Mouse (Mus musculus) E14TG2a.4 (cell line): Measurements from ENCODE around the gene Gm49510.

ENCODE experiments used
- H3K27me3 ChIP-seq: 2 replicates; pipeline ENCODE4 v1.6.1; 2014; ENCODE audit warnings: low read length, control low read depth; ENCODE audit not compliant: insufficient read depth
- H3K36me3 ChIP-seq: 2 replicates; pipeline ENCODE4 v1.6.1; 2014; ENCODE audit warnings: low read length, control low read depth; ENCODE audit not compliant: insufficient read depth
- H3K4me1 ChIP-seq: replicated peaks from 2 replicates; pipeline ENCODE4 v1.6.1; 2014; ENCODE audit warnings: low read depth, low read length, control low read depth
- H3K4me3 ChIP-seq: replicated peaks from 2 replicates; pipeline ENCODE4 v1.5.1; 2014; ENCODE audit warnings: mild to moderate bottlenecking, low read length
- H3K9me3 ChIP-seq: 2 replicates; pipeline ENCODE4 v1.6.1; 2014; ENCODE audit warnings: low read length, control low read depth
- CTCF ChIP-seq: conservative IDR thresholded peaks from 2 replicates; pipeline ENCODE4 v1.5.1; 2014; ENCODE audit warnings: low read length
- NANOG ChIP-seq: IDR thresholded peaks from 2 replicates; pipeline ENCODE4 v1.6.1; 2014; ENCODE audit warnings: borderline replicate concordance, low read length, mixed read lengths
- POU5F1 ChIP-seq: IDR thresholded peaks from 2 replicates; pipeline ENCODE4 v1.6.1; 2014; ENCODE audit warnings: low read length, borderline replicate concordance

The Gm49510 gene

DNA sequence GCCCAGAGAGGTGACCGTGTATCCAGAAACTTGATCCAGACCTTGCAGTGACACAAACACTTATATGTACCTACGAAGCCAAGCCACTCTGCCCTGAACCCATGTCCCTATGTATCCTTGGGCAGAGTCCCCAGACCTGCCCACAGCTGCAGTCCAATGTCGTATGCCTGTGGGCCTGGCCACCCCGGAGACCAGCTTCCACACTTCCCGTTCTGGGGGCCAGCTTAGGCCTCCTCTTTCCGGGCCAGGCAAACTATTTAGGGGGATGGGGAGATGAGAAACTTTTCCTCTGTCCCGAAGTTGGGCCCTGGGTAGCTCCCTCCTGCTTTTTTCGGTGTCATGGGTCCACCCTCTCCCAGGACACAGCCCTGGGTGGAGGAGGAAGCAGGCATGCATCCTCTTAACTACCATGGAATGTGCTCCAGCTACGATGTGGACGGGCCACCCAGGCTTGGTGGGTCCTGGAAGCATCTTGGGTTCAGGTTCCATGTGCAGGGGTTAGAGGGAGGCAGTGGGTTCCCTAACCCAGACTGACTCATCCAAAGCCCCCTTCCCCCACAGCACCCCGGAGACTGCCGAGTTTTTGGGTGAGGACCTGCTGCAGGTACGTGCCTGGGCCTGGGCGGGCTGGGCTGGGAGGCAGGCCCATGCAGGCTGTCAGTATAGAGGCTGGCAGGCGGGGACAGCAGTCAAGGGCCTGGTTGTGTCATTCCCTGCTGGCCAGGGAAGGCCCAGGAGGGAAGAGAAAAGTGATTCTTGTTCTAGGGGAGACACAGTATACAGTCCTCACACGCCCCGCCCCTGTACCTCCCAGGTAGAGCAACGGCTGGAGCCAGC, 1.3 kb downstream of the Gm49510 start:
- TF ChIP-seq POU5F1 (no peak), CTCF (no peak), NANOG (no peak)

GRCm38 (mm10) chr15:78901422-78901789, 1.9 kb downstream of the Gm49510 start:
- H3K27me3 ChIP-seq: 0 out of 2 replicates have a peak, but pooled peaks cover 5% of the 10 kb centered on the region
- no peak for TF ChIP-seq POU5F1
- no peak for TF ChIP-seq NANOG
- TF ChIP-seq CTCF: no peak; the same call in 1 of the 2 replicates
- H3K36me3 ChIP-seq: peaks cover 36% of the 10 kb centered on the region
- H3K9me3 ChIP-seq: no peaks in the 10 kb centered on the region
- peak overlapping the region; percentile 89 for H3K4me3 ChIP-seq
- peaks cover 73% of the 10 kb centered on the region for H3K4me1 ChIP-seq

More for the DNA sequence above, 1.3 kb downstream of the Gm49510 start:
- H3K36me3 ChIP-seq: peaks cover 30% of the 10 kb centered on the region
- H3K4me3 ChIP-seq: peak overlapping the region; percentile 89
- H3K27me3 ChIP-seq: 0 out of 2 replicates have a peak, but pooled peaks cover 5% of the 10 kb centered on the region
- peaks cover 75% of the 10 kb centered on the region for H3K4me1 ChIP-seq
- H3K9me3 ChIP-seq: no peaks in the 10 kb centered on the region

GRCm38 (mm10) chr15:78903243-78903642, 3.8 kb downstream of the Gm49510 start:
- Histone ChIP-seq H3K4me3 (no peak overlapping the region), H3K9me3 (no peaks in the 10 kb centered on the region), H3K4me1 (peaks cover 72% of the 10 kb centered on the region), H3K36me3 (peaks cover 55% of the 10 kb centered on the region), H3K27me3 (0 out of 2 replicates have a peak, but pooled peaks cover 5% of the 10 kb centered on the region)
- no peak for TF ChIP-seq NANOG
- no peak for TF ChIP-seq POU5F1
- peak; percentile 98 for TF ChIP-seq CTCF

DNA sequence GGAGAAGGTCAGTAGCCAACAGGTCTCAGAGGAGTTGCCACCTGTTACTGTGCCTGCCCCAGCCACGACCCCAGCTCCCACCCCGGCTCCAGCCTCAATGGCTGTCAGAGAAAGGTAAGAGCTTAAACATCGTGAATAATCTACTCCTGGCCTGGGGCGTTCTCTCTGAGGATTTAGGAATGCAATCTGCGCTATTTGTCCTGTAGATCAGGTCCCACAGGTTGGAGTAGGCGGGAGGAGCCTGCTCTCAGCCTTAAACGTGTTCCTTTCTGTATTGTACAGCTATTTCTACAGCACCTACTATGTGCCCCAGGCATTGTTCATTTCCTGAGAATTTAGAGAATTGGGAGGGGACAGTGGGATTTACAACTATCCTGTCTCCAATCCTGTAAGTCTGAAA, 8.9 kb downstream of the Gm49510 start:
- H3K4me1 ChIP-seq: peaks cover 59% of the 10 kb centered on the region
- TF ChIP-seq CTCF: no peak
- TF ChIP-seq POU5F1: no peak
- no peak for TF ChIP-seq NANOG
- H3K4me3 ChIP-seq: no peak overlapping the region
- H3K27me3 ChIP-seq: 0 out of 2 replicates have a peak, but pooled peaks cover 6% of the 10 kb centered on the region
- no peaks in the 10 kb centered on the region for H3K9me3 ChIP-seq
- H3K36me3 ChIP-seq: peaks cover 91% of the 10 kb centered on the region

- Histone ChIP-seq H3K4me3 (no peak overlapping the region), H3K27me3 (0 out of 2 replicates have a peak, but pooled peaks cover 6% of the 10 kb centered on the region), H3K9me3 (no peaks in the 10 kb centered on the region), H3K4me1 (peaks cover 54% of the 10 kb centered on the region), H3K36me3 (peaks cover 85% of the 10 kb centered on the region)
- TF ChIP-seq NANOG (no peak; the same call in 1 of the 2 replicates), POU5F1 (no peak), CTCF (no peak)
Measured at GRCm38 (mm10) chr15:78908982-78909381, 9.5 kb downstream of the Gm49510 start.

GRCm38 (mm10) chr15:78912040-78912439, 12.6 kb downstream of the Gm49510 start:
- Histone ChIP-seq H3K27me3 (peaks cover 17% of the 10 kb centered on the region), H3K4me3 (no peak overlapping the region), H3K4me1 (peaks cover 70% of the 10 kb centered on the region), H3K36me3 (peaks cover 78% of the 10 kb centered on the region), H3K9me3 (no peaks in the 10 kb centered on the region)
- TF ChIP-seq NANOG (no peak), POU5F1 (no peak), CTCF (peak; percentile 29; the same call in 1 of the 2 replicates)

GRCm38 (mm10) chr15:78913632-78914090, 14.2 kb downstream of the Gm49510 start, which contains the start of gene Pdxp:
Gene Pdxp (plus strand): TSS chr15:78913919.
- no peaks in the 10 kb centered on the region for H3K9me3 ChIP-seq
- no peak for TF ChIP-seq POU5F1
- no peak for TF ChIP-seq NANOG
- TF ChIP-seq CTCF: no peak
- H3K4me3 ChIP-seq: peak within 1 kb of the TSS; percentile 87
- peaks cover 75% of the 10 kb centered on the region for H3K36me3 ChIP-seq
- H3K4me1 ChIP-seq: peaks cover 66% of the 10 kb centered on the region
- H3K27me3 ChIP-seq: peaks cover 17% of the 10 kb centered on the region

GRCm38 (mm10) chr15:78914091-78914822, 14.8 kb downstream of the Gm49510 start:
- Histone ChIP-seq H3K4me3 (peak overlapping the region; percentile 87), H3K4me1 (peaks cover 60% of the 10 kb centered on the region), H3K27me3 (peaks cover 17% of the 10 kb centered on the region), H3K36me3 (peaks cover 75% of the 10 kb centered on the region), H3K9me3 (no peaks in the 10 kb centered on the region)
- no peak for TF ChIP-seq NANOG
- TF ChIP-seq POU5F1: no peak
- TF ChIP-seq CTCF: no peak
